Mouse (Mus musculus): ENCODE results near the gene A430089I19Rik.
"Not testable (repeated sequence)": the region's sequence is repeated elsewhere in the genome, so short reads cannot be mapped to it uniquely, and the experiment has no call there.

DNA sequence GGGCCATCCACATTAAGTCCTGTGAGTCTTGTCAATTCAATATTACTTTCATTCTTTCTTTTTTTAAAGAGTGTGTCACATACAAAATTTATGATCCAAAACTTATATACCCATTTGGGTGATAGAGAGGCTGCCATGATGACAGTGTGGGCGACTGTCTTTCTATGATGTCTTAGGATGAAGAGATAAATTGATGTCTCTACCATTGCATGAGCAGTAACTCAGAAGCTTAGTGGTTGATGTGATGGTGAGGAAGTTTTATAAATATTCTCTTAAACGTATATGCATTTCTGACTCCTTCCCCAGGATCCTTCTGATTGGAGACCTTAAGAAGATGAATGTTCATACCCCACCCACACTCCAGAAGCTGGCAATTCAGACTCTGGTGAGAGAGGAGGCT, 7.5 kb upstream of the A430089I19Rik start, which contains the start of gene Gm6502:
- TF ChIP-seq POLR2A (IDR thresholded peaks at IDR 0.05; ENCODE audit: low read depth, low read length); CTCF (conservative IDR thresholded peaks at IDR 0.05; ENCODE audit: insufficient read depth, insufficient read length, low read depth, low read length): not testable (repeated sequence)
